8 mouse cellular contexts compared by ENCODE assay signal in the genomic region with DNA sequence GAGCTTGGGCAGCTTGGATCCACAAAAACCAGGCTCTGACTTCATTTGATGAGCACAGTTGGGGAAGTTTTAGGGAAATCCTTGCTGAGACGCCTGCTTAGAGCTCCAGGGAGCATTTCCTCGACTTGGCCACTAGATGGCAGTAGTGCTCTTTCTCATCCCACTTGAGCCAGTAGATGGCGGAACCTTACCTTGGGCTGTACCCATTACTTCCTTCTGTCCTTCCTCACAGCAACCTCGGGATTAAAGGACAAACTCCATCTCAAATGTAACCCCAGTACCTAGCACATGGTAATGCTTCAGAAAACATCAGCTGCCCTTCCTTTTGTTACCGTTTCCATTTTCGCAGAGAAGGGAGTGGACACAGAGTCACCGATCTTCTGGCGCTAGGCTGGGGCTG. TPM values are rescaled to one million over a fixed set of nuclear protein-coding genes. Genes with fewer than 3 reads are reported as not detected.
DNase-seq lines count a peak whose midpoint lies in the region; ATAC-seq lines count a peak whose summit lies in the region.

No protein-coding gene starts in this region.

- no peak overlapping the region for H3K9ac ChIP-seq in hindbrain, embryonic 12.5 days

- H3K9me3 ChIP-seq in hindbrain, embryonic 12.5 days (replicated peaks) = no peaks in the 10 kb centered on the region

- intact Hi-C loops in heart, postnatal 25 days (cut with DNase I) = loop anchor here (1.0 to 10.0 kb wide), 3 partner anchors 422 to 882 kb away; no protein-coding TSS in a partner anchor

- peak; percentile 57; the same call in 1 of the 2 replicates for ATAC-seq in erythroblast, adult 5-6 weeks (replicated peaks; ENCODE audit: low FRiP score, poor library complexity, severe bottlenecking)
- peak; percentile 77; the same call in 1 of the 2 replicates for ATAC-seq in hindbrain, embryonic 12.5 days (ENCODE audit: low FRiP score)

- peak; percentile 55 to 66 for DNase-seq in heart, adult 18-20 months
- DNase-seq in heart, postnatal 25 days (ENCODE audit: low spot score) = no peak
- peak; percentile 84 for DNase-seq in brain, adult 2 months (ENCODE audit: low read depth, low spot score)
- peak; percentile 21 for DNase-seq in layer of hippocampus, adult 9-11 months
- peak; percentile 42 for DNase-seq in lung, postnatal 14 days
- DNase-seq in retina, postnatal 7 days (ENCODE audit: low read depth, low spot score) = peak; percentile 56

- H3K4me1 ChIP-seq in hindbrain, embryonic 12.5 days = no peaks in the 10 kb centered on the region

- H3K27ac ChIP-seq in hindbrain, embryonic 12.5 days = no peak overlapping the region

- WGBS in hindbrain, embryonic 12.5 days = 34% methylated on average over 8 of the region's 8 CpGs

- peak overlapping the region; percentile 35 for H3K4me2 ChIP-seq in hindbrain, embryonic 12.5 days (replicated peaks)

- H3K4me3 ChIP-seq in hindbrain, embryonic 12.5 days = no peak overlapping the region

- H3K36me3 ChIP-seq in hindbrain, embryonic 12.5 days = no peaks in the 10 kb centered on the region

- H3K27me3 ChIP-seq in hindbrain, embryonic 12.5 days = no peaks in the 10 kb centered on the region

RNA-seq across cellular contexts. Expression of a gene that starts 31.1 kb away (rescaled TPM):
- 10 to 100 TPM; 39.7 to 47.2 TPM for total RNA-seq in heart, adult 18-20 months (2021)
- total RNA-seq in heart, postnatal 25 days (2021) = 1 to 10 TPM; 1.5 to 1.8 TPM
- not detected in 2 replicates for total RNA-seq in erythroblast, adult 5-6 weeks (2015; ENCODE audit: low replicate concordance)
- total RNA-seq in erythroblast, adult 5-6 weeks (2017; ENCODE audit: low replicate concordance) = not detected in 2 replicates
- not detected in 2 replicates for polyA plus RNA-seq in hindbrain, embryonic 12.5 days (2016; fragmentation: Nextera tagmentation; extraction: Ambion mirVana)

RNA-seq across cellular contexts. Expression of a gene that starts 59.3 kb away (rescaled TPM):
- not detected for total RNA-seq in heart, adult 18-20 months (2021)
- total RNA-seq in heart, postnatal 25 days (2021) = not detected
- total RNA-seq in erythroblast, adult 5-6 weeks (2015; ENCODE audit: low replicate concordance) = not detected in 2 replicates
- not detected in 2 replicates for total RNA-seq in erythroblast, adult 5-6 weeks (2017; ENCODE audit: low replicate concordance)
- polyA plus RNA-seq in hindbrain, embryonic 12.5 days (2016; fragmentation: Nextera tagmentation; extraction: Ambion mirVana) = 46.1 and 49.1 TPM in 2 replicates

Comparison
In these comparisons a context has a peak if more than half of its experiments do, and no peak if none do; other contexts are left out.
1. RNA of a gene that starts 31.1 kb away (total RNA-seq): 39.7 to 47.2 TPM in heart, adult 18-20 months; 1.5 to 1.8 TPM in heart, postnatal 25 days and not detected in erythroblast, adult 5-6 weeks; every median in the first group is over 10 times any median in the second.